Mouse (Mus musculus) spleen, adult 2 months (tissue): ENCODE measurements at regions not wholly inside any gene's neighbourhood (a gene's known extent, or its start where the extent isn't known, plus 50 kb on each side); places are given as distances from the start of the nearest gene placed in this dataset.

Experiments used
- CTCF ChIP-seq: fragments of 200-500 bp; IDR thresholded peaks from 2 replicates; pipeline ENCODE4 v1.5.1; 2011; ENCODE audit warnings: mild to moderate bottlenecking, inconsistent platforms; ENCODE audit not compliant: insufficient read depth, insufficient read length, insufficient replicate concordance; ENCODE audit errors: extremely low read depth
- POLR2A ChIP-seq: fragments of 200-500 bp; IDR thresholded peaks from 2 replicates; pipeline ENCODE4 v1.6.1; 2011; ENCODE audit warnings: low read depth, low read length, inconsistent platforms

- TF ChIP-seq POLR2A (no peak), CTCF (no peak)
Measured at GRCm38 (mm10) chr7:70804281-70804680, 437.7 kb upstream of the Nr2f2 start.
